Mouse (Mus musculus): Measurements from ENCODE around the gene Crtc2. TPM values are rescaled to one million over a fixed set of nuclear protein-coding genes. Genes with fewer than 3 reads are reported as not detected.
"Not testable (repeated sequence)": the region's sequence is repeated elsewhere in the genome, so short reads cannot be mapped to it uniquely, and the experiment has no call there.

Crtc2 gene
- polyA plus RNA-seq, 1 experiment from 2014 or later, result 20.1 TPM

DNA sequence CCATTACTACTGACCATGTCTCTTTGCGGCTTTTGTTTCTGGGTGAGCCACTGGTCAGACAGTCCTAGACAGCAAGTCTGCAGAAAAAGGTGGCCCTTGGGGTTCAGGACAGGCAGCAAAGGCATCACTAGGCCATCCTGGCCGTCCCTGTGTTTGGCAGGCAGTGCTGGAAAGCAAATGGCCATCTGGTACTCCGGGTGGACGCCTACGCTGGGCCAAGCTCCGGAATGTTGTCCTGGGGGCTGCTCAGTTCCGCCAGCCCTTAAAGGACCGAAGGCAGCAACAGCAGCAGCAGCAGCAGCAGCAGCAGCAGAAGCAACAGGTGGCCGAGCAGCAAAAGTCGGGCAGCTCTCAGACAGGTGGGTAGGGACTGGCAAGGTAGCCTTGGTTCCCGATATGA lies 21.3 kb downstream of the Crtc2 start:
- whole genome bisulfite sequencing, result 92% methylated on average over 11 of the region's 11 CpGs
- Histone ChIP-seq H3K27ac (ENCODE audit: low read length) (no peak overlapping the region), H3K9ac (ENCODE audit: low read depth, low read length) (no peak overlapping the region), H3K36me3 (ENCODE audit: control insufficient read depth, insufficient read depth, low read length) (peaks cover 6% of the 10 kb centered on the region; the same call in 1 of the 2 replicates), H3K4me2 (ENCODE audit: low read depth, low read length) (no peak overlapping the region), H3K4me3 (ENCODE audit: low read length) (no peak overlapping the region), H3K9me3 (ENCODE audit: control insufficient read depth, low read length) (no peaks in the 10 kb centered on the region), H3K4me1 (ENCODE audit: control insufficient read depth, insufficient read depth, low read length) (no peaks in the 10 kb centered on the region), H3K27me3 (replicated peaks; ENCODE audit: control insufficient read depth, insufficient read depth, low read length) (no peaks in the 10 kb centered on the region)
- ATAC-seq, result no peak

DNA sequence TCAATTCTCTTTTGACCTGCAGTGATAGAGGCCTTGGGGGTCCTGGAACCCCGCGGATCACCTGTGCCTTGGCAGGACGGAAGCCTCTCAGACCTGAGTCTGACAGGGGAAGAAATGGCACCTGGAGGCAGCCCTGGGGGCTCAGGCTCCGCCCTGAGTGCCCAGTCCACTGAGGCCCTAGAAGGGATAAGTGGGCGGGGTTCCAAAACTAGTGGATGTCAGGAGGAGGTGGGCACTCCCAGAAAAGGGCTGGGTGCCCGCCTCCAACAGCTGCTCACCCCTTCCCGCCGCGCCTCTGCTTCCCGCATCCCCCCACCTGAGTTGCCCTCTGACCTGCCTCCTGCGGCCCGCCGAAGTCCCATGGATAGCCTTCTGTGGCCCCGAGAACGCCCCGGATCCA lies 22.9 kb downstream of the Crtc2 start:
- Histone ChIP-seq H3K9ac (ENCODE audit: low read depth, low read length) (no peak overlapping the region), H3K4me3 (ENCODE audit: low read length) (no peak overlapping the region), H3K4me1 (ENCODE audit: control insufficient read depth, insufficient read depth, low read length) (no peaks in the 10 kb centered on the region), H3K4me2 (ENCODE audit: low read depth, low read length) (no peak overlapping the region), H3K36me3 (ENCODE audit: control insufficient read depth, insufficient read depth, low read length) (peaks cover 9% of the 10 kb centered on the region; the same call in 1 of the 2 replicates), H3K9me3 (ENCODE audit: control insufficient read depth, low read length) (no peaks in the 10 kb centered on the region), H3K27me3 (replicated peaks; ENCODE audit: control insufficient read depth, insufficient read depth, low read length) (no peaks in the 10 kb centered on the region), H3K27ac (ENCODE audit: low read length) (no peak overlapping the region)
- no peak for ATAC-seq
- 52% methylated on average over 16 of the region's 16 CpGs for WGBS

DNA sequence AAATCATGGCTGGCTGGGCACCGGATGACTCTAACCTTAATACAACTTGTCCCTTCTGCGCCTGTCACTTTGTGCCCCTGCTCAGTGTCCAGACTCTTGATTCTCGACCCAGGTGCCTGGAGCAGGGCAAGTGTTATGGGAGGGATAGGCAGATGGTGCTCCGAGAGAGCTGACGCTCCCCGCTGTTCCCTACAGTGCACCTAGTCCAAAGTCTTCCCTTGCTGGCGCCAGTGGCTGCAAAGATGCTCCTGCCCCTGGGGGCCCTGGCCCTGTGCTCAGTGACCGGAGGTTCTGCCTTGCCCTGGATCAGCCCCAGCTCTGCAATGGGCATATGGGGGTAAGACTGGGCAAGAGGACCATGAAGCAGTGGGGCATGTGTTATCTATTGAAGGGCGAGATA lies 23.8 kb downstream of the Crtc2 start:
- Histone ChIP-seq H3K27ac (ENCODE audit: low read length) (no peak overlapping the region), H3K4me2 (ENCODE audit: low read depth, low read length) (no peak overlapping the region), H3K4me1 (ENCODE audit: control insufficient read depth, insufficient read depth, low read length) (no peaks in the 10 kb centered on the region), H3K9ac (ENCODE audit: low read depth, low read length) (no peak overlapping the region), H3K36me3 (ENCODE audit: control insufficient read depth, insufficient read depth, low read length) (peaks cover 9% of the 10 kb centered on the region; the same call in 1 of the 2 replicates), H3K27me3 (replicated peaks; ENCODE audit: control insufficient read depth, insufficient read depth, low read length) (no peaks in the 10 kb centered on the region), H3K9me3 (ENCODE audit: control insufficient read depth, low read length) (no peaks in the 10 kb centered on the region), H3K4me3 (ENCODE audit: low read length) (no peak overlapping the region)
- no peak for ATAC-seq
- 85% methylated on average over 9 of the region's 9 CpGs for WGBS

DNA sequence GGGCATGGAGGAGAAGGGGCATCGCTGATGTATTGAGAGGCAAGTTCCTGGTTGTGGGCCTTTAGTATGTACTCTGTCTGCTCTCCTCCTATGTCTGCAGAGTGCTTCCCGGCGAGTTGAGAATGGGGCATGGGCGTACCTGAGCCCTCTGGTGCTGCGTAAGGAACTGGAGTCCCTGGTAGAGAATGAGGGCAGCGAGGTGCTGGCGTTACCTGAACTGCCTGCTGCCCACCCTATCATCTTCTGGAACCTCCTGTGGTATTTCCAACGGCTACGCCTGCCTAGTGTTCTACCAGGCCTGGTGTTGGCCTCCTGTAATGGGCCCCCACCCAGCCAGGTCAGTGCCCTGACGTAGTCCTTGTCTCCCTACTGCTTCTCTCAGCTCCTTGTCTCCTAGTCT lies 24.2 kb downstream of the Crtc2 start:
- Histone ChIP-seq H3K4me2 (ENCODE audit: low read depth, low read length) (no peak overlapping the region), H3K9me3 (ENCODE audit: control insufficient read depth, low read length) (no peaks in the 10 kb centered on the region), H3K36me3 (ENCODE audit: control insufficient read depth, insufficient read depth, low read length) (peaks cover 9% of the 10 kb centered on the region; the same call in 1 of the 2 replicates), H3K9ac (ENCODE audit: low read depth, low read length) (no peak overlapping the region), H3K27ac (ENCODE audit: low read length) (no peak overlapping the region), H3K4me3 (ENCODE audit: low read length) (no peak overlapping the region), H3K27me3 (replicated peaks; ENCODE audit: control insufficient read depth, insufficient read depth, low read length) (no peaks in the 10 kb centered on the region), H3K4me1 (ENCODE audit: control insufficient read depth, insufficient read depth, low read length) (no peaks in the 10 kb centered on the region)
- 91% methylated on average over 10 of the region's 10 CpGs for WGBS
- no peak for ATAC-seq

DNA sequence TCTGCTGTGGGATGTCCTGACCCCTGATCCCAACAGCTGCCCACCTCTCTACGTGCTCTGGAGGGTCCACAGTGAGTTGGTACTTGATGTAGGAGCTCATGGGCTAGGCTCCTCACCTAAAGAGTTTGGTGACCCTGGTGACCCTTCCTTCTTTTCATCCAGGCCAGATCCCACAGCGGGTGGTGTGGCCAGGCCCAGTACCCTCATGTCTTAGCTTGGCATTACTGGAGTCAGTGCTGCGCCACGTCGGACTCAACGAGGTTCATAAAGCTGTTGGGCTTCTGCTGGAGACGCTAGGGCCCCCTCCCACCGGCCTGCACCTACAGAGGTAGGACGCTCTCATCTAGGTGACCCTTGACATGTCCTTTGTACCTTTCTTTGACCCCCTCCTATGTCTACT lies 25.3 kb downstream of the Crtc2 start:
- H3K36me3 ChIP-seq (ENCODE audit: control insufficient read depth, insufficient read depth, low read length), result peaks cover 9% of the 10 kb centered on the region; the same call in 1 of the 2 replicates
- ATAC-seq, result no peak
- H3K9ac ChIP-seq (ENCODE audit: low read depth, low read length), result no peak overlapping the region
- no peaks in the 10 kb centered on the region for H3K4me1 ChIP-seq (ENCODE audit: control insufficient read depth, insufficient read depth, low read length)
- H3K9me3 ChIP-seq (ENCODE audit: control insufficient read depth, low read length), result no peaks in the 10 kb centered on the region
- no peak overlapping the region for H3K4me2 ChIP-seq (ENCODE audit: low read depth, low read length)
- no peaks in the 10 kb centered on the region for H3K27me3 ChIP-seq (replicated peaks; ENCODE audit: control insufficient read depth, insufficient read depth, low read length)
- no peak overlapping the region for H3K27ac ChIP-seq (ENCODE audit: low read length)
- 91% methylated on average over 9 of the region's 9 CpGs for WGBS
- no peak overlapping the region for H3K4me3 ChIP-seq (ENCODE audit: low read length)

DNA sequence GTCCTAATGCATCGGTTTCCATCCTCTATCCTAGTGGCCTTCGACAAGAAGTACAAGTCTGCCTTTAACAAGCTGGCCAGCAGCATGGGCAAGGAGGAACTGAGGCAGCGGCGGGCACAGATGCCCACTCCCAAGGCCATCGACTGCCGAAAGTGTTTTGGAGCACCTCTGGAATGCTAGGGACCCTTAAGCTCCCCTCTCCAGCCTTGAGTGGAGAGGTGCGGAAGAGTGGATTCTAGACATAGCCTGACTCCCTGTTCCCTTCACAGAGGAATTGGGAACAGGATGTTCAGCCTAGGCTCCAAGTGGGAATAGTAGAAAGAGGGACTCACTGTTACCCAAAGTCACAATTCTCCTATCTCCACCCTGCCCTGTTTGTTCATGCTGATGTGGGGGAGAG lies 25.8 kb downstream of the Crtc2 start:
- peaks cover 9% of the 10 kb centered on the region; the same call in 1 of the 2 replicates for H3K36me3 ChIP-seq (ENCODE audit: control insufficient read depth, insufficient read depth, low read length)
- no peak for ATAC-seq
- WGBS, result 97% methylated on average over 7 of the region's 7 CpGs

DNA sequence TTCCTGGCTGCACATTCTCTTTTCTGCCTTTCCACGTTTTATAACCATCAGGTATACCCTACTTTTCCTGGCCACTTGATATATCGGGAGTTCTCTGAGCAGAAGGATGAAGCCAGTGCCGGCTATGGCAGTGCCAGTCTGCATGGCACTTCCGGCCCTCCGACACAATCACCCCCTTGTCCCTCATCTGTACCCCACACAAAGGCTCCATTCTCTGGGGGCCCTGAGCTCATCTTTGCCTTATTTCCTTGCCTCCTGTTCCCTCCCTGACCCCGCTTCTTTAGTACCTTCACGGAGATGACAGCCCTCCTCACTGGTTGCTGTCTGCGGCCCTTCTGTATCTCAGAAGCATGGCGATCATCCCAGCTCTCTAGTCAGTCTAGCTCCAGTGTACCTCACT lies 26.7 kb downstream of the Crtc2 start:
- no peaks in the 10 kb centered on the region for H3K9me3 ChIP-seq (ENCODE audit: control insufficient read depth, low read length)
- H3K9ac ChIP-seq (ENCODE audit: low read depth, low read length), result no peak overlapping the region
- peaks cover 9% of the 10 kb centered on the region; the same call in 1 of the 2 replicates for H3K36me3 ChIP-seq (ENCODE audit: control insufficient read depth, insufficient read depth, low read length)
- no peak overlapping the region for H3K4me3 ChIP-seq (ENCODE audit: low read length)
- ATAC-seq, result no peak
- H3K27ac ChIP-seq (ENCODE audit: low read length), result no peak overlapping the region
- H3K4me2 ChIP-seq (ENCODE audit: low read depth, low read length), result no peak overlapping the region
- H3K4me1 ChIP-seq (ENCODE audit: control insufficient read depth, insufficient read depth, low read length), result no peaks in the 10 kb centered on the region
- 85% methylated on average over 9 of the region's 9 CpGs for WGBS
- H3K27me3 ChIP-seq (replicated peaks; ENCODE audit: control insufficient read depth, insufficient read depth, low read length), result no peaks in the 10 kb centered on the region

More for the DNA sequence above, 25.8 kb downstream of the Crtc2 start:
- no peak overlapping the region for H3K27ac ChIP-seq (ENCODE audit: low read length)
- H3K4me2 ChIP-seq (ENCODE audit: low read depth, low read length), result no peak overlapping the region
- no peak overlapping the region for H3K9ac ChIP-seq (ENCODE audit: low read depth, low read length)
- no peaks in the 10 kb centered on the region for H3K9me3 ChIP-seq (ENCODE audit: control insufficient read depth, low read length)
- H3K27me3 ChIP-seq (replicated peaks; ENCODE audit: control insufficient read depth, insufficient read depth, low read length), result no peaks in the 10 kb centered on the region
- H3K4me1 ChIP-seq (ENCODE audit: control insufficient read depth, insufficient read depth, low read length), result no peaks in the 10 kb centered on the region
- no peak overlapping the region for H3K4me3 ChIP-seq (ENCODE audit: low read length)

DNA sequence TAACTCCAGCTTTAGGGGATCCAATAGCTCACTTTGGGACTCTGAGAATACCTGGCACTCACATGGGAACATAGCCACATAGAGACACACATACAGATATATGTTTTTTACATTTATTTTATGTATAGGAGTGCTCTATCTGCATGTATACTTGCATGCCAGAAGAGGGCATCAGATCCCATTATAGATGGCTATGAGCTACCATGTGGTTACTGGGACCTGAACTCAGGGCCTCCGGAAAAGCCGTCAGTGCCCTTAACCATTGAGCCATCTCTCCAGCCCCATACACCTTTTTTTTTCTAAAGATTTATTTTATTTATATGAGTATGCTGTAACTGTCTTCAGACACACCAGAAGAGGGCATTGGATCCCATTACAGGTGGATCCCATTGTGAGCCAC lies 30.2 kb downstream of the Crtc2 start:
- H3K27me3 ChIP-seq (replicated peaks; ENCODE audit: control insufficient read depth, insufficient read depth, low read length), result no peaks in the 10 kb centered on the region
- no peak for ATAC-seq
- WGBS, result 99% methylated on average over 2 of the region's 2 CpGs
- no peak overlapping the region for H3K4me2 ChIP-seq (ENCODE audit: low read depth, low read length)
- H3K9me3 ChIP-seq (ENCODE audit: control insufficient read depth, low read length), result no peaks in the 10 kb centered on the region
- peaks cover 3% of the 10 kb centered on the region; the same call in 1 of the 2 replicates for H3K36me3 ChIP-seq (ENCODE audit: control insufficient read depth, insufficient read depth, low read length)
- no peak overlapping the region for H3K4me3 ChIP-seq (ENCODE audit: low read length)
- no peak overlapping the region for H3K27ac ChIP-seq (ENCODE audit: low read length)
- no peak overlapping the region for H3K9ac ChIP-seq (ENCODE audit: low read depth, low read length)
- no peaks in the 10 kb centered on the region for H3K4me1 ChIP-seq (ENCODE audit: control insufficient read depth, insufficient read depth, low read length)

DNA sequence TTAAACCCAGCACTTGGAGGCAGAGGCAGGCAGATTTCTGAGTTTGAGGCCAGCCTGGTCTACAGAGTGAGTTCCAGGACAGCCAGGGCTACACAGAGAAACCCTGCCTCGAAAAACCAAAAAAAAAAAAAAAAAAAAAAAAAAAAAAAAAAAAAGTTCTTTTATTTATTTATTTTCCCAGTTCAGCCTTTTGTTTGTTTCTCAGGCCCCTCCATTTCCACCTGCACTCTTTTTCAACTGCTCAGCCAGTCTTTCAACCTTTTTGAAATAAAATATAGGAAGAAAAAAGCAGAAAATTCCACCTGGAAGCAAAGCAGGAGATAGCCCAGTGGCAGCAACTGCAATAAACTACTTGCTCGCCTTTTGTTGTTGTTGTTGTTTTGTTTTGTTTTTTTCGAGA lies 35.4 kb downstream of the Crtc2 start:
- not testable (repeated sequence) for H3K27me3 ChIP-seq (replicated peaks; ENCODE audit: control insufficient read depth, insufficient read depth, low read length); H3K4me1 ChIP-seq (ENCODE audit: control insufficient read depth, insufficient read depth, low read length); H3K36me3 ChIP-seq (ENCODE audit: control insufficient read depth, insufficient read depth, low read length); H3K27ac ChIP-seq (ENCODE audit: low read length); ATAC-seq; H3K9ac ChIP-seq (ENCODE audit: low read depth, low read length); H3K4me2 ChIP-seq (ENCODE audit: low read depth, low read length); H3K4me3 ChIP-seq (ENCODE audit: low read length); H3K9me3 ChIP-seq (ENCODE audit: control insufficient read depth, low read length)
- WGBS, result 56% methylated on average over 2 of the region's 3 CpGs

DNA sequence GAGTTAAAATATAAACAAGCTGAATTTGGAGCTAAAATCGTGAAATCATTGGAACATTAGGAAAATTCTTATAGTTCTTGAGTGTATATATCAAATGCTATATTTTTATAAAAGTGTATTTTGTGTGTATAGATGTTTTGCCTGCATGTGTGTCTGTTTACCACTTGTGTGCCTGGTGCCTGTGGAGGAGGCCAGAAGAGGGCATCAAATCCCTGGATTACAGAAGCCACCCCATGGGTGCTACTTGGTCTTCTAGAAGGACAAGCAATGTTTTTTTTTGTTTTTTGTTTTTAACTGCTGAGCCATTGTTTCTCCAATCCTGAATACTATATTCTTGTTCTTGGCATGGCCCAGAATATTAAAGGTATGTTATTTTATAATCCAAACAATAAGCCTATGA lies 36.6 kb downstream of the Crtc2 start:
- Histone ChIP-seq H3K27ac (ENCODE audit: low read length) (no peak overlapping the region), H3K4me1 (ENCODE audit: control insufficient read depth, insufficient read depth, low read length) (peaks cover 10% of the 10 kb centered on the region), H3K9ac (ENCODE audit: low read depth, low read length) (no peak overlapping the region), H3K4me3 (ENCODE audit: low read length) (no peak overlapping the region), H3K36me3 (ENCODE audit: control insufficient read depth, insufficient read depth, low read length) (no peaks in the 10 kb centered on the region), H3K9me3 (ENCODE audit: control insufficient read depth, low read length) (no peaks in the 10 kb centered on the region), H3K4me2 (ENCODE audit: low read depth, low read length) (no peak overlapping the region), H3K27me3 (replicated peaks; ENCODE audit: control insufficient read depth, insufficient read depth, low read length) (no peaks in the 10 kb centered on the region)
- no peak for ATAC-seq
- 96% methylated on average over 1 of the region's 1 CpGs for WGBS

Data from intestine, embryonic 16.5 days (tissue).